Mouse (Mus musculus) kidney, postnatal 36 days (tissue): ENCODE results near the gene Gm28230.
A peak's percentile ranks its signal among the peaks of the same experiment; 100 is the strongest.

Source experiments
- DNase-seq, 2 experiments: peaks; one replicate each; pipeline ENCODE4 v3.0.0; 2021 to 2022; ENCODE audit warnings: mixed read lengths in 2 of 2

The Gm28230 gene

GRCm38 (mm10) chr2:74704393-74704998 is 22.0 kb upstream of the Gm28230 start, which contains the start of gene Hoxd8:
Hoxd8 (plus strand) TSS chr2:74704615.
- peak; percentile 86 to 91 for DNase-seq

- peak in 1 of 2 experiments; percentile 73 for DNase-seq
Observed at GRCm38 (mm10) chr2:74704999-74705466, 21.5 kb upstream of the Gm28230 start.

GRCm38 (mm10) chr2:74705467-74706089 is 20.9 kb upstream of the Gm28230 start:
- DNase-seq: peak in 1 of 2 experiments; percentile 81

GRCm38 (mm10) chr2:74706393-74706960 is 20.1 kb upstream of the Gm28230 start:
- DNase-seq: no peak

DNA sequence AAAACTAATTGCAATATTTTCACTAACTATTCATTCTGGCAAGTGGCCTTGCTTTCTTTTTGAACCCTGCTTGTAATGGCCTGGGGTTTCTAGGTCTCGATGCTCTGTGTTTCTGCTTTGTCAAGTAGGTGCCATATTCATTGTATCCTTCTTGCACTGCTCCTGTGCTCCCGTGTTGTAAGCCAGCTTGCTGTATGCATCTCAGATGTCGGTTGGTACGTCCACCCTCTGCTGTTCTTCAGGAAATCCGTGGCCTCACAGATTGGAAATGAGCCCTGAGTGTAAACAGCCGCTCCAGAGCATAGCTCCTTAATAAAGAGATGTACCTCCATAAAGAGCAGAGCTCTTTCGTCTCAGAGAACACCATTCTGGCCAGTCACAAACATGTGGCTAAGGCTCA is 18.9 kb upstream of the Gm28230 start:
- no peak for DNase-seq

- peak in 1 of 2 experiments; percentile 56 for DNase-seq
Observed at GRCm38 (mm10) chr2:74708676-74709075, 17.9 kb upstream of the Gm28230 start.

- DNase-seq: no peak
Observed at GRCm38 (mm10) chr2:74709465-74710419, 16.8 kb upstream of the Gm28230 start.

GRCm38 (mm10) chr2:74710929-74711543 is 15.5 kb upstream of the Gm28230 start:
- peak in 1 of 2 experiments; percentile 56 for DNase-seq

- DNase-seq: peak; percentile 76 to 82
Observed at GRCm38 (mm10) chr2:74711721-74712621, 14.6 kb upstream of the Gm28230 start, which contains the start of the genes Hoxd3 and Hoxd4. Hoxd3 (plus strand) TSS chr2:74711927. Hoxd4 (plus strand) TSS chr2:74711929.

DNA sequence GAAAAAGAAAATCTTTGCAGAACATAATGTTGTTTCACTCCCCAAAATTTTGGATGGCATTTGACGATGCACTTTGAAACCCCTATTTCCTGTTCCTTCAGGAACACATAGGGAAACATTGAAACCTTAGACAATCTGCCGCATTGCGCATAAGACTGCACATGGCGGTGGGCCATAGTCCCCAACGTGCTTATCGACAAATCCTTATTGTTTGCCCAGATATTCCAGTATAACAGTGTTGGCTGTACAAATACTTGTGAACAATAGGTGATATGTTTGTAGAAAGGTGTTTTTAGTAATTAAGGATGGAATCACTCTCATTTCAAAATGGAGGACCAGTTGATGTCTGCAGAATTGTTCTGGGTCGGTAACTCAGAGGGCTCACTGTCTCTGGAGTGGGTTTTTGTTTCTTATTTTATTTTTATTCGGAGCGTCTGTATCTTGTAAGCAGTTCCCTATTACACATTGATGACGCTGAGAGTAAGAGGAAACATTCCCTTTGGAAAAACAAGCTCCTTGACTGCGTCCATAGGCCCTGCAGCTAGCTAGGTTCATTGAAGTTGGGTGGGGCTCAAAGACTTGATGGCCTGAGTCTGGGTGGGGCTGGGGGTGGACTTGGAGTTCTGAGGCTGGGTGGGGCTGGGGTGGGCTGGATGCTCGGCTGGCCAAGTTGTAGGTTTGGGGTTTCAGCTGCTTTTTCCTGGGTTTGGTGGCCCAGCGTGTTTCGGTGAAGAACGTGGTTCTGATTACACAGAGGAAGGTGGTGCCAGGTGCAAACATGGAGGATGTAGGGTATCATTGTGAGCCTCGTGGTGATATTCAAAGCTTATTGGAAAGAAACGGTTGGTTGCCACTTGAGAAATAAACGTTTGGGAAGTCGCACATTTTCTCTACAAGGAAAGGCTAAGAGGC is 13.0 kb upstream of the Gm28230 start:
- no peak for DNase-seq

GRCm38 (mm10) chr2:74714156-74714789 is 12.3 kb upstream of the Gm28230 start:
- DNase-seq: peak in 1 of 2 experiments; percentile 43

- DNase-seq: peak in 1 of 2 experiments; percentile 65
Observed at GRCm38 (mm10) chr2:74714881-74715280, 11.6 kb upstream of the Gm28230 start.

- peak; percentile 92 to 98 for DNase-seq
Observed at GRCm38 (mm10) chr2:74715504-74716241, 10.9 kb upstream of the Gm28230 start.

- no peak for DNase-seq
Observed at GRCm38 (mm10) chr2:74720384-74720783, 6.1 kb upstream of the Gm28230 start.

- DNase-seq: no peak
Observed at GRCm38 (mm10) chr2:74720955-74721491, 5.5 kb upstream of the Gm28230 start.

GRCm38 (mm10) chr2:74721882-74722281 is 4.6 kb upstream of the Gm28230 start:
- peak in 1 of 2 experiments; percentile 42 for DNase-seq

DNA sequence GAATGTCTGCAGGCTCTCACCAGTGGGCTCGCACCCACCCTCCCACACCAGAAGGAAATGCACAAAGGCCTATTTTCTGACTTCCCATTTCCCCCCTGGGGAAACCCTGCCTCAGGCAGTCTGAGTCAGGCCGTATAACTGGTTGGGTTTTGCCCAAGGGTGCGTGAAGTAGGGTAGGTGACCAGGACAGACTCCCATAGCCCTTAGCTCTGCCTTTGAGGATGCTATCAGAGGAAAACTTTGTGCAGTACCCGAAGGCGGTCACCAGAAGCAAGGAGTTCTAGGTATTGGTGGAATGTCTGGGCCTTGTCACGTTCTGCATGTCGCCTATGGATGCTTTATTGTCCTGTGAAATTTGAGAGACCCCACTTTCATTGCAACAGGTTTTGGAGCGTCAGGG is 3.6 kb upstream of the Gm28230 start:
- DNase-seq: no peak
